ENCODE assay signal across 24 mouse cellular contexts in the genomic region with DNA sequence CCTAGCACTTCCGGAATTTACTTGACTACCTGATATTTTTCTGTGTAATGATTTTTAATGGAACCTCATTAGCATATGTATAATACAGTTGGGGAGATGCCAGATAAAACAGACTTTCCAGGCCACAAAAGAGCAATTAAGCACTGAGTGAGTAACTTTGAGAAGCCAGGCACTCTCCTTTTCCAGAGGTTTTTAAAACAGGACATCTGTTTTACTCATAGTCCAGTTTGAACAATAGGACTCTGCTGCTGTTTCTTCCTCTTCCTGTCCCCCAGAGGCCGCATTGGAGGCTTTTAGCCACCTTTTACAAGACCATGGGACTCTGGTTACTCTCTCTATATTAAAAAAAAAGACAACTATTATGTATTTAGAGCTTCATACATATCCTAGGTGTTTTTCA.
DNase-seq lines count a peak whose midpoint lies in the region; ATAC-seq and TF ChIP-seq lines count a peak whose summit lies in the region.
"Had no signal": no experiment of that assay in that cellular context is flagged by ENCODE, and none has a peak within 500 bp of the region (broad histone marks: within the 10 kb centered on the region; RNA-seq: fewer than 3 reads in every experiment).

No protein-coding gene starts in this region.

- no peaks in the 10 kb centered on the region for H3K9me3 ChIP-seq in heart, embryonic 15.5 days (replicated peaks)
- no peaks in the 10 kb centered on the region for H3K9me3 ChIP-seq in liver, postnatal 0 days (ENCODE audit: low read length)
- H3K9me3 ChIP-seq: embryonic facial prominence, embryonic 10.5 days; midbrain, embryonic 15.5 days; neural tube, embryonic 13.5 days had no signal

- DNase-seq in heart, adult 2 months = peak in 1 of 2 experiments; percentile 20
- no peak for DNase-seq in heart, postnatal 25 days (ENCODE audit: low spot score)
- DNase-seq in kidney, postnatal 14 days = peak; percentile 1
- no peak for DNase-seq in kidney, postnatal 10 days
- DNase-seq in neural tube, embryonic 10.5 days (ENCODE audit: extremely low spot score, low spot score) = no peak
- DNase-seq in liver, postnatal 0 days = no peak
- DNase-seq: adrenal gland, postnatal 25 days; cerebellum, adult 9-11 months; gastrocnemius, postnatal 25 days; kidney, adult 18-20 months; left cerebral cortex, postnatal 4 days; retina, postnatal 1 day; right cerebral cortex, postnatal 25 days; thymus, adult 18-20 months; thymus, postnatal 36 days had no signal

- TF ChIP-seq EP300 in heart, adult 2 months (IDR thresholded peaks at IDR 0.05; ENCODE audit: insufficient read depth, low read depth, low read length) = 0 out of 2 replicates have a peak, but pooled peaks have one; percentile 33
- TF ChIP-seq EP300 in liver, postnatal 0 days (IDR thresholded peaks at IDR 0.05; ENCODE audit: low read depth) = no peak

- H3K9ac ChIP-seq in heart, adult 2 months (ENCODE audit: low read depth, low read length) = no peak overlapping the region
- no peak overlapping the region for H3K9ac ChIP-seq in heart, embryonic 15.5 days
- no peak overlapping the region for H3K9ac ChIP-seq in liver, postnatal 0 days (replicated peaks)
- H3K9ac ChIP-seq: hindbrain, embryonic 14.5 days; midbrain, embryonic 15.5 days; neural tube, embryonic 13.5 days had no signal

- 41% methylated on average over 2 of the region's 2 CpGs for WGBS in heart, adult 2 months
- 59% methylated on average over 2 of the region's 2 CpGs for WGBS in heart, embryonic 15.5 days
- WGBS in liver, postnatal 0 days (ENCODE audit: insufficient replicate concordance) = 47% methylated on average over 2 of the region's 2 CpGs

- no peak overlapping the region for H3K4me2 ChIP-seq in heart, embryonic 15.5 days
- H3K4me2 ChIP-seq in liver, postnatal 0 days (ENCODE audit: low read depth, low read length) = no peak overlapping the region
- H3K4me2 ChIP-seq: hindbrain, embryonic 14.5 days; midbrain, embryonic 15.5 days; neural tube, embryonic 13.5 days had no signal

- ATAC-seq in heart, embryonic 15.5 days (replicated peaks; ENCODE audit: insufficient number of reproducible peaks, insufficient read depth, low FRiP score, low read depth) = no peak
- ATAC-seq in liver, postnatal 0 days = no peak
- ATAC-seq: forebrain, embryonic 16.5 days; inflammation-experienced regulatory T-cells, adult 6 months; lung, postnatal 0 days; midbrain, embryonic 15.5 days had no signal

- no peaks in the 10 kb centered on the region for H3K27me3 ChIP-seq in heart, adult 2 months (ENCODE audit: control insufficient read depth, insufficient read depth, low read length)
- H3K27me3 ChIP-seq in heart, embryonic 15.5 days = no peaks in the 10 kb centered on the region
- H3K27me3 ChIP-seq in liver, postnatal 0 days (ENCODE audit: insufficient read depth, low read length) = no peaks in the 10 kb centered on the region
- H3K27me3 ChIP-seq: midbrain, embryonic 15.5 days; neural tube, embryonic 13.5 days had no signal

- peaks cover 6% of the 10 kb centered on the region for H3K4me1 ChIP-seq in heart, adult 2 months (ENCODE audit: control insufficient read depth, insufficient read depth, low read length)
- H3K4me1 ChIP-seq in heart, embryonic 15.5 days (replicated peaks) = no peaks in the 10 kb centered on the region
- no peaks in the 10 kb centered on the region for H3K4me1 ChIP-seq in liver, postnatal 0 days (ENCODE audit: insufficient read depth)
- H3K4me1 ChIP-seq: embryonic facial prominence, embryonic 10.5 days; midbrain, embryonic 15.5 days; neural tube, embryonic 13.5 days had no signal

- peak; percentile 34 for TF ChIP-seq CTCF in heart, adult 2 months (IDR thresholded peaks at IDR 0.05)
- no peak for TF ChIP-seq CTCF in liver, postnatal 0 days (IDR thresholded peaks at IDR 0.05; ENCODE audit: low read depth)

- peaks cover 7% of the 10 kb centered on the region for H3K36me3 ChIP-seq in heart, adult 2 months (ENCODE audit: control insufficient read depth, insufficient read depth, low read length)
- H3K36me3 ChIP-seq in heart, embryonic 15.5 days = no peaks in the 10 kb centered on the region
- no peaks in the 10 kb centered on the region for H3K36me3 ChIP-seq in liver, postnatal 0 days (replicated peaks; ENCODE audit: insufficient read depth, low read length)
- H3K36me3 ChIP-seq: embryonic facial prominence, embryonic 10.5 days; midbrain, embryonic 15.5 days; neural tube, embryonic 13.5 days had no signal

- peak overlapping the region; percentile 78 for H3K27ac ChIP-seq in heart, adult 2 months
- peak overlapping the region; percentile 34; the same call in 1 of the 2 replicates for H3K27ac ChIP-seq in heart, embryonic 15.5 days
- H3K27ac ChIP-seq in liver, postnatal 0 days (ENCODE audit: low read depth) = no peak overlapping the region
- H3K27ac ChIP-seq: embryonic facial prominence, embryonic 10.5 days; hindbrain, embryonic 14.5 days; macrophage; midbrain, embryonic 15.5 days; neural tube, embryonic 13.5 days had no signal

- no peak for TF ChIP-seq POLR2A in heart, adult 2 months (IDR thresholded peaks at IDR 0.05; ENCODE audit: insufficient read depth, low read depth, low read length)

- no peaks in the 10 kb centered on the region for H3K79me2 ChIP-seq in heart, adult 2 months (replicated peaks; ENCODE audit: control insufficient read depth, insufficient read depth, low read length)

- H3K4me3 ChIP-seq in heart, adult 2 months = no peak overlapping the region
- H3K4me3 ChIP-seq in heart, embryonic 15.5 days = no peak overlapping the region
- H3K4me3 ChIP-seq in liver, postnatal 0 days (ENCODE audit: low read depth, low read length) = no peak overlapping the region
- H3K4me3 ChIP-seq: embryonic facial prominence, embryonic 10.5 days; midbrain, embryonic 15.5 days; neural tube, embryonic 13.5 days had no signal

- intact Hi-C loops in heart, adult 2 months (cut with DNase I) = loop anchor here (5.0 kb wide), 3 partner anchors 45 to 90 kb away; partner anchors contain the start of gene Pparg
- intact Hi-C loops in heart, postnatal 25 days (cut with DNase I) = loop anchor here (5.0 kb wide), 2 partner anchors 70 to 160 kb away; partner anchors contain the start of gene Pparg
